Mouse (Mus musculus) embryonic facial prominence, embryonic 14.5 days (tissue): Measurements from ENCODE around the gene Npas3. TPM values are rescaled to one million over a fixed set of nuclear protein-coding genes. Genes with fewer than 3 reads are reported as not detected.

ENCODE experiments used
- ATAC-seq: fragments of 200-750 bp; cut with Nextera tagmentation; 2 replicates; pipeline ENCODE4 v1.8.0; 2017; ENCODE audit warnings: low read depth, moderate number of reproducible peaks, moderate TSS enrichment
- DNase-seq: peaks from one replicate; pipeline ENCODE4 v3.0.0-alpha.2; 2015; ENCODE audit warnings: low spot score
- H3K27ac ChIP-seq: fragments of 300-500 bp; sonication (generic); replicated peaks from 2 replicates; pipeline ENCODE4 v1.5.1; 2014; ENCODE audit warnings: low read depth, mild to moderate bottlenecking, low read length, moderate library complexity
- H3K27me3 ChIP-seq: fragments of 300-500 bp; sonication (generic); replicated peaks from 2 replicates; pipeline ENCODE4 v1.6.1; 2014; ENCODE audit warnings: low read length; ENCODE audit not compliant: control insufficient read depth, insufficient read depth
- H3K36me3 ChIP-seq: fragments of 300-500 bp; sonication (generic); 2 replicates; pipeline ENCODE4 v1.6.1; 2014; ENCODE audit warnings: low read length, mixed read lengths; ENCODE audit not compliant: control insufficient read depth, insufficient read depth
- H3K4me1 ChIP-seq: fragments of 300-500 bp; sonication (generic); 2 replicates; pipeline ENCODE4 v1.6.1; 2014; ENCODE audit warnings: antibody characterized with exemption, low read length; ENCODE audit not compliant: control insufficient read depth, insufficient read depth
- H3K4me2 ChIP-seq: fragments of 300-500 bp; sonication (generic); 2 replicates; pipeline ENCODE4 v1.6.1; 2014; ENCODE audit warnings: low read depth, mild to moderate bottlenecking, low read length, moderate library complexity, mixed read lengths
- H3K4me3 ChIP-seq: fragments of 300-500 bp; sonication (generic); 2 replicates; pipeline ENCODE4 v1.5.1; 2014; ENCODE audit warnings: low read depth, mild to moderate bottlenecking, low read length
- H3K9ac ChIP-seq: fragments of 300-500 bp; sonication (generic); 2 replicates; pipeline ENCODE4 v1.6.1; 2014; ENCODE audit warnings: low read depth, mild to moderate bottlenecking, low read length, moderate library complexity, mixed read lengths
- H3K9me3 ChIP-seq: fragments of 300-500 bp; sonication (generic); 2 replicates; pipeline ENCODE4 v1.6.1; 2016; ENCODE audit warnings: low read length; ENCODE audit not compliant: control insufficient read depth
- WGBS: fragments of 180-500 bp; shearing (Covaris S2); extraction: QIAGEN DNeasy Blood & Tissue Kit; methylation state at CpG from one replicate; pipeline ENCODE4 v1.1.7; 2014; 5-methylcytosine and 5-hydroxymethylcytosine counted together
- polyA plus RNA-seq: library from polyadenylated mRNA; unstranded; fragments of >200 nt; fragmentation: Nextera tagmentation; extraction: Ambion mirVana; gene quantifications from 2 replicates; pipeline ENCODE4 v1.2.1, GENCODE M21; 2014

Npas3 gene
- polyA plus RNA-seq, 1 experiment from 2014 or later = 4.4 TPM

DNA sequence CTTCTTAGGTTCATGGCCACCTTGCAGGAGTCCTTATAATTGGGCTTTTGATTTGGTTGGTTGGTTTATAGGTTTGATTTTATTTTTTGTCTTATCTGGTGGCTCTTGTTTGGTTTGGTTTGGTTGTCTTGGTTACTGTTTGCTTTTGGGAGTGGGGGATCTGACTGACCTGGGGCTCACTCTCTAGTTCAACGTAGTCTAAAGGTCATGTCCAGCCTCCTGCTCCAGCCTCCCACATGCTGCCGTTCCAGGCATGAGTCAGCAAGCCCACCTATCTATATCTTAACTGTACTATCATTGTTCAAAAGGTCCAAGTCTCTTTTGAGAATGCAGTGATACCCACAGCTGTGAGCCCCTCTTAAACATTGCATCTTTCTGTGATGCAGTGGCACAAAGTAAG, 600.8 kb downstream of the Npas3 start:
- H3K9ac ChIP-seq = no peak overlapping the region
- DNase-seq (no peak), ATAC-seq (no peak)
- H3K36me3 ChIP-seq = no peaks in the 10 kb centered on the region
- H3K4me2 ChIP-seq = no peak overlapping the region
- no peak overlapping the region for H3K4me3 ChIP-seq
- H3K4me1 ChIP-seq = peaks cover 2% of the 10 kb centered on the region; the same call in 1 of the 2 replicates
- whole genome bisulfite sequencing = 84% methylated on average over 2 of the region's 2 CpGs
- no peak overlapping the region for H3K27ac ChIP-seq
- no peaks in the 10 kb centered on the region for H3K27me3 ChIP-seq
- no peaks in the 10 kb centered on the region for H3K9me3 ChIP-seq

- no peak overlapping the region for H3K27ac ChIP-seq
- H3K4me2 ChIP-seq = no peak overlapping the region
- no peaks in the 10 kb centered on the region for H3K9me3 ChIP-seq
- no peaks in the 10 kb centered on the region for H3K27me3 ChIP-seq
- 72% methylated on average over 2 of the region's 2 CpGs for WGBS
- H3K4me3 ChIP-seq = no peak overlapping the region
- ATAC-seq (no peak), DNase-seq (no peak)
- no peaks in the 10 kb centered on the region for H3K36me3 ChIP-seq
- no peaks in the 10 kb centered on the region for H3K4me1 ChIP-seq
- H3K9ac ChIP-seq = no peak overlapping the region
Measured at GRCm38 (mm10) chr12:53852432-53852831, 604.0 kb downstream of the Npas3 start.

GRCm38 (mm10) chr12:53860176-53860575, 611.7 kb downstream of the Npas3 start:
- no peaks in the 10 kb centered on the region for H3K27me3 ChIP-seq
- DNase-seq (no peak), ATAC-seq (no peak)

GRCm38 (mm10) chr12:53862281-53862680, 613.8 kb downstream of the Npas3 start:
- H3K4me2 ChIP-seq = no peak overlapping the region
- no peak overlapping the region for H3K27ac ChIP-seq
- no peaks in the 10 kb centered on the region for H3K27me3 ChIP-seq
- no peaks in the 10 kb centered on the region; the same call in 1 of the 2 replicates for H3K4me1 ChIP-seq
- DNase-seq (no peak), ATAC-seq (0 out of 2 replicates have a peak, but pooled peaks have one; percentile 18)
- H3K4me3 ChIP-seq = no peak overlapping the region
- no peaks in the 10 kb centered on the region for H3K9me3 ChIP-seq
- no peak overlapping the region for H3K9ac ChIP-seq
- H3K36me3 ChIP-seq = no peaks in the 10 kb centered on the region
- 55% methylated on average over 6 of the region's 6 CpGs for WGBS

More at GRCm38 (mm10) chr12:53860176-53860575, 611.7 kb downstream of the Npas3 start:
- H3K27ac ChIP-seq = no peak overlapping the region
- no peak overlapping the region for H3K4me3 ChIP-seq
- no peaks in the 10 kb centered on the region; the same call in 1 of the 2 replicates for H3K4me1 ChIP-seq
- H3K9me3 ChIP-seq = no peaks in the 10 kb centered on the region
- H3K9ac ChIP-seq = no peak overlapping the region
- no peaks in the 10 kb centered on the region for H3K36me3 ChIP-seq
- H3K4me2 ChIP-seq = no peak overlapping the region

GRCm38 (mm10) chr12:53864436-53865136, 616.1 kb downstream of the Npas3 start:
- Histone ChIP-seq H3K36me3 (no peaks in the 10 kb centered on the region), H3K4me3 (no peak overlapping the region), H3K4me1 (no peaks in the 10 kb centered on the region; the same call in 1 of the 2 replicates), H3K4me2 (no peak overlapping the region), H3K27ac (no peak overlapping the region), H3K9me3 (no peaks in the 10 kb centered on the region), H3K27me3 (no peaks in the 10 kb centered on the region), H3K9ac (no peak overlapping the region)
- DNase-seq (no peak), ATAC-seq (no peak)
- WGBS = 52% methylated on average over 5 of the region's 5 CpGs

DNA sequence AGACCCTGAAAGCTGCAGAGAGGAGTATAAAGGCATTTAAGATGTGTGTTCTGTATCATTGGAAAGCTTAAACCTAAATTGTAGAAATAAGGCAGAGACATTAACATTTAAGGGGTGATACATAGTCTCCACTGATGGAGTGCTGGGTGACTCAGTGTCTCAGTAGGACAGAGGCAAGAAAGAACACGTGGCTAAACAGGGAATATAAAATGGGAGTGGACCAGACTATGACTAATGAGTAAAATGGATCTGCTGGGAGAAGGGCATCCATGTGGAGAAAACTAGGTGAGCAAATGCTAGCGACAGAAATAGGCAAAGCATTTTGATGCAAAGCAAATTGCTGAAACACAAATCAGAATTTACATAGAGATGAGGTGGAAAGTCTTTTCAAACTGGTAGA, 617.2 kb downstream of the Npas3 start:
- no peaks in the 10 kb centered on the region; the same call in 1 of the 2 replicates for H3K4me1 ChIP-seq
- no peak overlapping the region for H3K27ac ChIP-seq
- ATAC-seq = no peak
- no peaks in the 10 kb centered on the region for H3K9me3 ChIP-seq
- no peak overlapping the region for H3K9ac ChIP-seq
- H3K4me2 ChIP-seq = no peak overlapping the region
- no peak overlapping the region for H3K4me3 ChIP-seq
- no peaks in the 10 kb centered on the region for H3K36me3 ChIP-seq
- 70% methylated on average over 2 of the region's 2 CpGs for WGBS
- DNase-seq = no peak
- H3K27me3 ChIP-seq = no peaks in the 10 kb centered on the region

- Histone ChIP-seq H3K9ac (no peak overlapping the region), H3K4me3 (no peak overlapping the region), H3K27me3 (no peaks in the 10 kb centered on the region), H3K9me3 (no peaks in the 10 kb centered on the region), H3K4me1 (no peaks in the 10 kb centered on the region), H3K36me3 (no peaks in the 10 kb centered on the region), H3K4me2 (no peak overlapping the region), H3K27ac (no peak overlapping the region)
- peak; percentile 4 for DNase-seq
- ATAC-seq = no peak
- 53% methylated on average over 4 of the region's 4 CpGs for WGBS
Measured at GRCm38 (mm10) chr12:53869981-53870380, 621.5 kb downstream of the Npas3 start.

DNA sequence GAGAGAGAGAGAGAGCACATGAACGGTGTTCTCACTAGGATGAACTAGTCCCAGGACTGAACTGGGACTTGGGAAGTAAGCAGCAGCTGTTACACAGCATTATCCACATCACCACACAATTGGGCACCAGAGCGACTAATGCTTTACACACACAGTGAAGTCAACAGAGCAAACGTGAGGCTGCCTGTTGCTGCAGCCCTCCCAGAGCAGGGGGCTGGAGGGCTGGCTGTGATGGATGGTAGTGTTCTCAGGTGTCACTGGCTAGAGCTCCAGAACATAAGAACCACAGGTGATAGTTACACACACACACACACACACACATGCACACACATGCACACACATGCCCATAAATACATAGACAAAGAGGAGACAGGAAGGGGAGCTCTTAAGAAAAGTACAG, 626.7 kb downstream of the Npas3 start:
- H3K4me3 ChIP-seq = no peak overlapping the region
- H3K4me2 ChIP-seq = no peak overlapping the region
- H3K36me3 ChIP-seq = no peaks in the 10 kb centered on the region
- DNase-seq (peak; percentile 59), ATAC-seq (peak; percentile 82)
- H3K9me3 ChIP-seq = no peaks in the 10 kb centered on the region
- H3K27ac ChIP-seq = no peak overlapping the region
- WGBS = 45% methylated on average over 3 of the region's 3 CpGs
- H3K27me3 ChIP-seq = no peaks in the 10 kb centered on the region
- no peak overlapping the region for H3K9ac ChIP-seq
- no peaks in the 10 kb centered on the region for H3K4me1 ChIP-seq

DNA sequence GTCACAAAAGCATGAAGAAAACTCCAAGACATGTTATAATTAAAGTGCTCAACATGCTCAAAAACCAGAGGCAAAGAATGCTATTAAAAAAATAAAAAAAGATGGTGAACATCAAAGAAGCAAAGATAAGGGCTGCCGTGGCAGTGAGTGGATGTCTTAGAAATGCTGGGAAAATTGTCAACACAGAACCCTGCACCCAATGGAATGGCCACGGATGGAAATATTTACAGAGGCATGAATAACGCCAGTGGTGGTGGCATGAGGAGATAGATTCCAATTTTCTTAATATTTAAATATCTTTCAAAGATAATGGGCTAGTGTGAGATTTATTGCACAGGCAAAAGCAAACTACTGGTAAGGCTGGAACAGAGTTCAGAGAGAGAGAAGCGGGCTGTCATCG, 628.2 kb downstream of the Npas3 start:
- Histone ChIP-seq H3K36me3 (no peaks in the 10 kb centered on the region), H3K27me3 (no peaks in the 10 kb centered on the region), H3K4me2 (no peak overlapping the region), H3K27ac (no peak overlapping the region), H3K4me3 (no peak overlapping the region), H3K4me1 (no peaks in the 10 kb centered on the region), H3K9me3 (no peaks in the 10 kb centered on the region), H3K9ac (no peak overlapping the region)
- DNase-seq (no peak), ATAC-seq (no peak)
- WGBS = 66% methylated on average over 5 of the region's 5 CpGs
